Comparison of ENCODE assay signal across 10 mouse cellular contexts in genomic region chr9:56926387-56926786, GRCm38 (mm10). TPM values are rescaled to one million over a fixed set of nuclear protein-coding genes. Genes with fewer than 3 reads are reported as not detected.
DNase-seq lines count a peak whose midpoint lies in the region; ATAC-seq lines count a peak whose summit lies in the region.
"Had no signal": no experiment of that assay in that cellular context is flagged by ENCODE, and none has a peak within 500 bp of the region (broad histone marks: within the 10 kb centered on the region; RNA-seq: fewer than 3 reads in every experiment).

No protein-coding gene starts in this region.

- peaks cover 39% of the 10 kb centered on the region for H3K4me1 ChIP-seq in heart, embryonic 11.5 days (ENCODE audit: control insufficient read depth, insufficient read depth, low read length)
- peaks cover 31% of the 10 kb centered on the region for H3K4me1 ChIP-seq in brown adipose tissue, adult 24 weeks (ENCODE audit: control insufficient read depth, insufficient read depth, insufficient read length, low read length)
- H3K4me1 ChIP-seq in heart, embryonic 16.5 days (ENCODE audit: control insufficient read depth, insufficient read depth, low read length): peaks cover 44% of the 10 kb centered on the region
- peaks cover 45% of the 10 kb centered on the region for H3K4me1 ChIP-seq in liver, embryonic 15.5 days (replicated peaks)

- 55% methylated on average over 10 of the region's 10 CpGs for WGBS in heart, embryonic 11.5 days (ENCODE audit: insufficient replicate concordance)
- WGBS in heart, embryonic 16.5 days: 61% methylated on average over 10 of the region's 10 CpGs
- WGBS in liver, embryonic 15.5 days (ENCODE audit: insufficient replicate concordance): 68% methylated on average over 10 of the region's 10 CpGs

- no peaks in the 10 kb centered on the region for H3K27me3 ChIP-seq in heart, embryonic 11.5 days (ENCODE audit: control insufficient read depth, insufficient read depth, low read length)
- no peaks in the 10 kb centered on the region; the same call in 1 of the 2 replicates for H3K27me3 ChIP-seq in heart, embryonic 16.5 days (ENCODE audit: control insufficient read depth, insufficient read depth, low read length)
- H3K27me3 ChIP-seq in liver, embryonic 15.5 days: peaks cover 54% of the 10 kb centered on the region

- peaks cover 14% of the 10 kb centered on the region for H3K36me3 ChIP-seq in heart, embryonic 11.5 days (ENCODE audit: control insufficient read depth, insufficient read depth, low read length)
- peaks cover 10% of the 10 kb centered on the region for H3K36me3 ChIP-seq in heart, embryonic 16.5 days (ENCODE audit: control insufficient read depth, insufficient read depth)
- no peaks in the 10 kb centered on the region for H3K36me3 ChIP-seq in liver, embryonic 15.5 days (replicated peaks)

- H3K9me3 ChIP-seq in heart, embryonic 11.5 days (replicated peaks; ENCODE audit: control insufficient read depth, low read length): peaks cover 3% of the 10 kb centered on the region; the same call in 1 of the 2 replicates
- peaks cover 6% of the 10 kb centered on the region; the same call in 1 of the 2 replicates for H3K9me3 ChIP-seq in heart, embryonic 16.5 days (replicated peaks; ENCODE audit: control insufficient read depth, low read length)
- H3K9me3 ChIP-seq in liver, embryonic 15.5 days (replicated peaks): no peaks in the 10 kb centered on the region

- intact Hi-C loops in heart, postnatal 14 days (cut with DNase I): loop anchor here (5.0 kb wide), 1 partner anchor 146 kb away; the partner anchor contains the start of gene Sin3a

- no peak overlapping the region for H3K27ac ChIP-seq in heart, embryonic 11.5 days (ENCODE audit: low read depth, low read length)
- no peak overlapping the region for H3K27ac ChIP-seq in brown adipose tissue, adult 24 weeks (replicated peaks; ENCODE audit: low read depth, low read length)
- no peak overlapping the region for H3K27ac ChIP-seq in heart, embryonic 16.5 days (ENCODE audit: low read length)
- H3K27ac ChIP-seq in liver, embryonic 15.5 days (replicated peaks): no peak overlapping the region

- peak overlapping the region; percentile 67 for H3K4me3 ChIP-seq in heart, embryonic 11.5 days (ENCODE audit: low read depth, low read length)
- peak overlapping the region; percentile 72 for H3K4me3 ChIP-seq in brown adipose tissue, adult 24 weeks (ENCODE audit: insufficient read depth, low read depth, low read length)
- peak overlapping the region; percentile 60 for H3K4me3 ChIP-seq in heart, embryonic 16.5 days (ENCODE audit: low read length)
- H3K4me3 ChIP-seq in liver, embryonic 15.5 days (replicated peaks): peak overlapping the region; percentile 67; the same call in 1 of the 2 replicates

- no peak for DNase-seq in heart, postnatal 14 days
- DNase-seq in right cerebral cortex, postnatal 25 days: no peak
- DNase-seq in spleen, postnatal 14 days (ENCODE audit: low spot score in 2 of 2): no peak
- no peak for DNase-seq in MN1 (ENCODE audit: low spot score)
- DNase-seq: retina, postnatal 1 day had no signal

- no peak for ATAC-seq in heart, embryonic 11.5 days (replicated peaks; ENCODE audit: insufficient number of reproducible peaks, low FRiP score, low TSS enrichment)
- no peak for ATAC-seq in heart, embryonic 16.5 days (replicated peaks; ENCODE audit: extremely low read depth, insufficient read depth, low FRiP score)
- no peak for ATAC-seq in liver, embryonic 15.5 days (ENCODE audit: insufficient read depth)

- H3K9ac ChIP-seq in heart, embryonic 11.5 days (ENCODE audit: low read depth, low read length): no peak overlapping the region; the same call in 1 of the 2 replicates
- H3K9ac ChIP-seq in heart, embryonic 16.5 days (ENCODE audit: low read length): peak overlapping the region; percentile 38; the same call in 1 of the 2 replicates
- H3K9ac ChIP-seq in liver, embryonic 15.5 days: no peak overlapping the region

- H3K4me2 ChIP-seq in heart, embryonic 11.5 days: peak overlapping the region; percentile 77
- H3K4me2 ChIP-seq in heart, embryonic 16.5 days (ENCODE audit: low read depth, low read length): peak overlapping the region; percentile 72
- peak overlapping the region; percentile 87 for H3K4me2 ChIP-seq in liver, embryonic 15.5 days

RNA-seq across cellular contexts. Expression of gene Snx33, which starts 1.8 kb away (rescaled TPM):
- 4.5 and 5.2 TPM in 2 replicates for polyA plus RNA-seq in heart, embryonic 11.5 days (2014; fragmentation: Nextera tagmentation; extraction: Ambion mirVana)
- total RNA-seq in heart, postnatal 14 days (2021): 10 to 100 TPM in 1 of 2 experiments, 1 to 10 TPM in 1; 9.9 to 11.7 TPM
- 5.9 and 6.8 TPM in 2 replicates for polyA plus RNA-seq in brown adipose tissue, adult 24 weeks (2012; ENCODE audit: insufficient read depth, insufficient read length, missing spikeins)
- polyA plus RNA-seq in heart, embryonic 16.5 days (2015; fragmentation: Nextera tagmentation; extraction: Ambion mirVana): 7.5 and 8.2 TPM in 2 replicates
- 1.3 and 1.6 TPM in 2 replicates for polyA plus RNA-seq in liver, embryonic 15.5 days (2015; fragmentation: Nextera tagmentation; extraction: Ambion mirVana)
- polyA plus RNA-seq: erythroblast, embryonic 14.5 days had no signal

RNA-seq across cellular contexts. Expression of gene Imp3, which starts 10.9 kb away (rescaled TPM):
- polyA plus RNA-seq in heart, embryonic 11.5 days (2014; fragmentation: Nextera tagmentation; extraction: Ambion mirVana): 65.6 and 66.0 TPM in 2 replicates
- total RNA-seq in heart, postnatal 14 days (2021): 10 to 100 TPM; 45.6 to 46.6 TPM
- polyA plus RNA-seq in brown adipose tissue, adult 24 weeks (2012; ENCODE audit: insufficient read depth, insufficient read length, missing spikeins): 52.9 and 57.6 TPM in 2 replicates
- polyA plus RNA-seq in heart, embryonic 16.5 days (2015; fragmentation: Nextera tagmentation; extraction: Ambion mirVana): 64.6 and 68.7 TPM in 2 replicates
- polyA plus RNA-seq in liver, embryonic 15.5 days (2015; fragmentation: Nextera tagmentation; extraction: Ambion mirVana): 40.3 and 42.6 TPM in 2 replicates

RNA-seq across cellular contexts. Expression of gene Snupn, which starts 24.3 kb away (rescaled TPM):
- polyA plus RNA-seq in heart, embryonic 11.5 days (2014; fragmentation: Nextera tagmentation; extraction: Ambion mirVana): 19.0 and 21.6 TPM in 2 replicates
- total RNA-seq in heart, postnatal 14 days (2021): 1 to 10 TPM; 8.9 to 9.9 TPM
- polyA plus RNA-seq in brown adipose tissue, adult 24 weeks (2012; ENCODE audit: insufficient read depth, insufficient read length, missing spikeins): 9.4 and 10.9 TPM in 2 replicates
- 17.8 and 18.9 TPM in 2 replicates for polyA plus RNA-seq in heart, embryonic 16.5 days (2015; fragmentation: Nextera tagmentation; extraction: Ambion mirVana)
- polyA plus RNA-seq in liver, embryonic 15.5 days (2015; fragmentation: Nextera tagmentation; extraction: Ambion mirVana): 8.3 and 8.4 TPM in 2 replicates
- polyA plus RNA-seq: erythroblast, embryonic 14.5 days had no signal
